Mouse (Mus musculus): ENCODE data around the gene Tmem117. TPM values are rescaled to one million over a fixed set of nuclear protein-coding genes. Genes with fewer than 3 reads are reported as not detected.

The Tmem117 gene
- polyA plus RNA-seq, 1 experiment from 2014 or later: 0.84 TPM

GRCm38 (mm10) chr15:94943891-94944290 lies 314.9 kb downstream of the Tmem117 start:
- 70% methylated on average over 5 of the region's 5 CpGs for WGBS
- Histone ChIP-seq H3K4me3 (ENCODE audit: low read depth, low read length) (no peak overlapping the region), H3K4me2 (ENCODE audit: low read depth, low read length, severe bottlenecking) (no peak overlapping the region), H3K4me1 (replicated peaks; ENCODE audit: control insufficient read depth, insufficient read depth, low read length) (0 out of 2 replicates have a peak, but pooled peaks cover 3% of the 10 kb centered on the region), H3K27ac (ENCODE audit: low read depth, low read length) (no peak overlapping the region), H3K27me3 (ENCODE audit: control insufficient read depth, insufficient read depth, low read length) (no peaks in the 10 kb centered on the region), H3K9ac (ENCODE audit: low read length) (no peak overlapping the region), H3K36me3 (ENCODE audit: control insufficient read depth, insufficient read depth, low read length) (no peaks in the 10 kb centered on the region), H3K9me3 (ENCODE audit: control insufficient read depth, low read length) (no peaks in the 10 kb centered on the region)
- DNase-seq (ENCODE audit: low spot score) (no peak), ATAC-seq (replicated peaks; ENCODE audit: low FRiP score) (no peak)

- H3K36me3 ChIP-seq (ENCODE audit: control insufficient read depth, insufficient read depth, low read length): no peaks in the 10 kb centered on the region
- no peaks in the 10 kb centered on the region for H3K9me3 ChIP-seq (ENCODE audit: control insufficient read depth, low read length)
- no peak overlapping the region for H3K9ac ChIP-seq (ENCODE audit: low read length)
- no peaks in the 10 kb centered on the region for H3K4me1 ChIP-seq (replicated peaks; ENCODE audit: control insufficient read depth, insufficient read depth, low read length)
- H3K27me3 ChIP-seq (ENCODE audit: control insufficient read depth, insufficient read depth, low read length): no peaks in the 10 kb centered on the region
- DNase-seq (ENCODE audit: low spot score) (no peak), ATAC-seq (replicated peaks; ENCODE audit: low FRiP score) (no peak)
- H3K27ac ChIP-seq (ENCODE audit: low read depth, low read length): no peak overlapping the region
- H3K4me2 ChIP-seq (ENCODE audit: low read depth, low read length, severe bottlenecking): no peak overlapping the region
- 89% methylated on average over 7 of the region's 7 CpGs for WGBS
- no peak overlapping the region for H3K4me3 ChIP-seq (ENCODE audit: low read depth, low read length)
These were observed 322.5 kb downstream of the Tmem117 start for GRCm38 (mm10) chr15:94951382-94952048.

- no peak overlapping the region for H3K4me2 ChIP-seq (ENCODE audit: low read depth, low read length, severe bottlenecking)
- H3K27me3 ChIP-seq (ENCODE audit: control insufficient read depth, insufficient read depth, low read length): no peaks in the 10 kb centered on the region
- no peaks in the 10 kb centered on the region for H3K9me3 ChIP-seq (ENCODE audit: control insufficient read depth, low read length)
- H3K4me1 ChIP-seq (replicated peaks; ENCODE audit: control insufficient read depth, insufficient read depth, low read length): no peaks in the 10 kb centered on the region
- no peak for DNase-seq (ENCODE audit: low spot score)
- no peak overlapping the region for H3K9ac ChIP-seq (ENCODE audit: low read length)
- no peak for ATAC-seq (replicated peaks; ENCODE audit: low FRiP score)
- 88% methylated on average over 3 of the region's 3 CpGs for WGBS
- H3K36me3 ChIP-seq (ENCODE audit: control insufficient read depth, insufficient read depth, low read length): no peaks in the 10 kb centered on the region
- no peak overlapping the region for H3K4me3 ChIP-seq (ENCODE audit: low read depth, low read length)
- H3K27ac ChIP-seq (ENCODE audit: low read depth, low read length): no peak overlapping the region
These were observed 327.7 kb downstream of the Tmem117 start for GRCm38 (mm10) chr15:94956697-94957096.

- 80% methylated on average over 4 of the region's 4 CpGs for WGBS
- H3K4me1 ChIP-seq (replicated peaks; ENCODE audit: control insufficient read depth, insufficient read depth, low read length): no peaks in the 10 kb centered on the region
- ATAC-seq (replicated peaks; ENCODE audit: low FRiP score): no peak
- H3K27me3 ChIP-seq (ENCODE audit: control insufficient read depth, insufficient read depth, low read length): no peaks in the 10 kb centered on the region
- DNase-seq (ENCODE audit: low spot score): no peak
- H3K9ac ChIP-seq (ENCODE audit: low read length): no peak overlapping the region
- no peak overlapping the region for H3K4me3 ChIP-seq (ENCODE audit: low read depth, low read length)
- no peaks in the 10 kb centered on the region for H3K36me3 ChIP-seq (ENCODE audit: control insufficient read depth, insufficient read depth, low read length)
- no peak overlapping the region for H3K4me2 ChIP-seq (ENCODE audit: low read depth, low read length, severe bottlenecking)
- no peak overlapping the region for H3K27ac ChIP-seq (ENCODE audit: low read depth, low read length)
- H3K9me3 ChIP-seq (ENCODE audit: control insufficient read depth, low read length): no peaks in the 10 kb centered on the region
These were observed 328.2 kb downstream of the Tmem117 start for GRCm38 (mm10) chr15:94957202-94957601.

- WGBS: 92% methylated on average over 6 of the region's 6 CpGs
- ATAC-seq (replicated peaks; ENCODE audit: low FRiP score): no peak
- no peak overlapping the region for H3K9ac ChIP-seq (ENCODE audit: low read length)
- DNase-seq (ENCODE audit: low spot score): no peak
- no peaks in the 10 kb centered on the region for H3K4me1 ChIP-seq (replicated peaks; ENCODE audit: control insufficient read depth, insufficient read depth, low read length)
- no peak overlapping the region for H3K4me2 ChIP-seq (ENCODE audit: low read depth, low read length, severe bottlenecking)
- H3K9me3 ChIP-seq (ENCODE audit: control insufficient read depth, low read length): no peaks in the 10 kb centered on the region
- H3K36me3 ChIP-seq (ENCODE audit: control insufficient read depth, insufficient read depth, low read length): no peaks in the 10 kb centered on the region
- no peak overlapping the region for H3K27ac ChIP-seq (ENCODE audit: low read depth, low read length)
- no peak overlapping the region for H3K4me3 ChIP-seq (ENCODE audit: low read depth, low read length)
- H3K27me3 ChIP-seq (ENCODE audit: control insufficient read depth, insufficient read depth, low read length): no peaks in the 10 kb centered on the region
These were observed 338.0 kb downstream of the Tmem117 start for GRCm38 (mm10) chr15:94967004-94967403.

GRCm38 (mm10) chr15:94968403-94969180 lies 339.6 kb downstream of the Tmem117 start:
- no peak for ATAC-seq (replicated peaks; ENCODE audit: low FRiP score)
- Histone ChIP-seq H3K4me2 (ENCODE audit: low read depth, low read length, severe bottlenecking) (no peak overlapping the region), H3K9me3 (ENCODE audit: control insufficient read depth, low read length) (no peaks in the 10 kb centered on the region)

GRCm38 (mm10) chr15:94981798-94982197 lies 352.8 kb downstream of the Tmem117 start:
- 85% methylated on average over 4 of the region's 4 CpGs for WGBS
- H3K9ac ChIP-seq (ENCODE audit: low read length): no peak overlapping the region
- no peaks in the 10 kb centered on the region for H3K9me3 ChIP-seq (ENCODE audit: control insufficient read depth, low read length)
- H3K4me1 ChIP-seq (replicated peaks; ENCODE audit: control insufficient read depth, insufficient read depth, low read length): no peaks in the 10 kb centered on the region
- H3K4me3 ChIP-seq (ENCODE audit: low read depth, low read length): no peak overlapping the region
- H3K27ac ChIP-seq (ENCODE audit: low read depth, low read length): no peak overlapping the region
- H3K27me3 ChIP-seq (ENCODE audit: control insufficient read depth, insufficient read depth, low read length): no peaks in the 10 kb centered on the region
- DNase-seq (ENCODE audit: low spot score) (no peak), ATAC-seq (replicated peaks; ENCODE audit: low FRiP score) (no peak)
- no peaks in the 10 kb centered on the region for H3K36me3 ChIP-seq (ENCODE audit: control insufficient read depth, insufficient read depth, low read length)
- no peak overlapping the region for H3K4me2 ChIP-seq (ENCODE audit: low read depth, low read length, severe bottlenecking)

More at GRCm38 (mm10) chr15:94968403-94969180, 339.6 kb downstream of the Tmem117 start:
- 70% methylated on average over 13 of the region's 13 CpGs for WGBS
- DNase-seq (ENCODE audit: low spot score): no peak
- H3K36me3 ChIP-seq (ENCODE audit: control insufficient read depth, insufficient read depth, low read length): no peaks in the 10 kb centered on the region
- no peaks in the 10 kb centered on the region for H3K27me3 ChIP-seq (ENCODE audit: control insufficient read depth, insufficient read depth, low read length)
- no peak overlapping the region for H3K9ac ChIP-seq (ENCODE audit: low read length)
- no peak overlapping the region for H3K4me3 ChIP-seq (ENCODE audit: low read depth, low read length)
- H3K4me1 ChIP-seq (replicated peaks; ENCODE audit: control insufficient read depth, insufficient read depth, low read length): no peaks in the 10 kb centered on the region
- no peak overlapping the region for H3K27ac ChIP-seq (ENCODE audit: low read depth, low read length)

- no peak for ATAC-seq (replicated peaks; ENCODE audit: low FRiP score)
These were observed 366.3 kb downstream of the Tmem117 start for GRCm38 (mm10) chr15:94995352-94995751.

More at GRCm38 (mm10) chr15:94995352-94995751, 366.3 kb downstream of the Tmem117 start:
- H3K27me3 ChIP-seq (ENCODE audit: control insufficient read depth, insufficient read depth, low read length): no peaks in the 10 kb centered on the region
- no peaks in the 10 kb centered on the region for H3K9me3 ChIP-seq (ENCODE audit: control insufficient read depth, low read length)
- WGBS: 91% methylated on average over 9 of the region's 9 CpGs
- no peak overlapping the region for H3K9ac ChIP-seq (ENCODE audit: low read length)
- no peak overlapping the region for H3K4me2 ChIP-seq (ENCODE audit: low read depth, low read length, severe bottlenecking)
- no peaks in the 10 kb centered on the region for H3K36me3 ChIP-seq (ENCODE audit: control insufficient read depth, insufficient read depth, low read length)
- H3K27ac ChIP-seq (ENCODE audit: low read depth, low read length): no peak overlapping the region
- DNase-seq (ENCODE audit: low spot score): no peak
- no peaks in the 10 kb centered on the region for H3K4me1 ChIP-seq (replicated peaks; ENCODE audit: control insufficient read depth, insufficient read depth, low read length)
- H3K4me3 ChIP-seq (ENCODE audit: low read depth, low read length): no peak overlapping the region
